Mouse (Mus musculus) limb, embryonic 15.5 days (tissue): ENCODE measurements at regions not wholly inside any gene's neighbourhood (a gene's known extent, or its start where the extent isn't known, plus 50 kb on each side); places are given as distances from the start of the nearest gene placed in this dataset.

ENCODE experiments used
- ATAC-seq: fragments of 200-750 bp; cut with Nextera tagmentation; 2 replicates; pipeline ENCODE4 v1.8.0; 2017; ENCODE audit warnings: low read depth, moderate TSS enrichment; ENCODE audit not compliant: insufficient number of reproducible peaks, low FRiP score, low TSS enrichment
- H3K27ac ChIP-seq: fragments of 300-500 bp; sonication (generic); 2 replicates; pipeline ENCODE4 v1.5.1; 2015; ENCODE audit warnings: moderate library complexity, mild to moderate bottlenecking, inconsistent platforms
- H3K27me3 ChIP-seq: fragments of 300-500 bp; sonication (generic); 2 replicates; pipeline ENCODE4 v1.6.1; 2015; ENCODE audit warnings: inconsistent platforms
- H3K36me3 ChIP-seq: fragments of 300-500 bp; sonication (generic); 2 replicates; pipeline ENCODE4 v1.6.1; 2015; ENCODE audit warnings: inconsistent platforms
- H3K4me1 ChIP-seq: fragments of 300-500 bp; sonication (generic); 2 replicates; pipeline ENCODE4 v1.6.1; 2015; ENCODE audit warnings: inconsistent platforms
- H3K4me2 ChIP-seq: fragments of 300-500 bp; sonication (generic); 2 replicates; pipeline ENCODE4 v1.6.1; 2015; ENCODE audit warnings: mild to moderate bottlenecking, inconsistent platforms
- H3K4me3 ChIP-seq: fragments of 300-500 bp; sonication (generic); 2 replicates; pipeline ENCODE4 v1.5.1; 2015; ENCODE audit warnings: mild to moderate bottlenecking, inconsistent platforms
- H3K9ac ChIP-seq: fragments of 300-500 bp; sonication (generic); 2 replicates; pipeline ENCODE4 v1.6.1; 2015; ENCODE audit warnings: inconsistent platforms
- H3K9me3 ChIP-seq: fragments of 300-500 bp; sonication (generic); 2 replicates; pipeline ENCODE4 v1.6.1; 2016; ENCODE audit warnings: inconsistent platforms
- WGBS: fragments of 180-500 bp; shearing (Covaris S2); methylation state at CpG from one replicate; pipeline ENCODE4 v1.1.7; 2015; 5-methylcytosine and 5-hydroxymethylcytosine counted together

DNA sequence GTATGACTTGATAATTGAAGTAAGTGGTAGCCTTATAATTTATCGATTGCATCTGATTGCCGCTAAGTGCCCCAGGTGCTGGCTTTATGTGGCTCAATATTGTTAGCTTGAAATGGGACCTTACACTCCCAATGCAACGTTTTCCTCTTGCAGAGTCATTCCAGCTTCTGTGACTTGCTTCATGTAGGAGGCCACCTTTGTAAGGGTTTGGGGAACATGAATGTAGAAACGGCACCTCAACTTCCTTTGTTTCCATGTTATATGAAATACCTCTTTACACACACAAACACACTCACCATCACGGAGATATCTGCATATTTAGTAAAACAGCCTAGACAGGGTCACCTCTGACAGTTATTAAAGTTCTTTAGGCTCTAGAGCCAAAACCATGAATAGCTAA, 59.4 kb upstream of the Cep78 start:
- no peaks in the 10 kb centered on the region for H3K9me3 ChIP-seq
- WGBS = 79% methylated on average over 5 of the region's 5 CpGs
- H3K4me3 ChIP-seq = no peak overlapping the region
- H3K9ac ChIP-seq = no peak overlapping the region
- H3K4me2 ChIP-seq = no peak overlapping the region
- H3K27me3 ChIP-seq = no peaks in the 10 kb centered on the region
- ATAC-seq = no peak
- no peak overlapping the region for H3K27ac ChIP-seq
- H3K4me1 ChIP-seq = no peaks in the 10 kb centered on the region
- no peaks in the 10 kb centered on the region for H3K36me3 ChIP-seq

DNA sequence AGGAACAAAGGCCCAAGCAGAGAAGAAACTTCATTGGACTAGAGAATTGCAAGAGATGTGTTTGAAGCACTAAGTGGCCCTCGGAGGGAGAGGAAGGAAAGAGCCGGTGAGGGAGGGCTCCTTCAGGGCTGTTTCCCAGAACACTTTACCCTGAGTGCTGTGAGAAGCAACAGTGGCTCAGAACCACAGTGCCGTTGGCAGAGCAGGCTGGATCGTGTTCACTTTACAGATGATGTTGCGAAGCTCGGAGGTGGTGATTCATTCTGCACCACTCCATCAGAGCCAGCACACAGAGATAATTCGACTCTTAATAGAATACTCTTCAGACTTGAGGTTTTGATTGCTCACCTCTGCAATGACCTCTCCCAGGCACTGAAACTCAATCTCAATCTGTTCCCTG, 58.2 kb upstream of the Cep78 start:
- Histone ChIP-seq H3K27me3 (no peaks in the 10 kb centered on the region), H3K9ac (no peak overlapping the region), H3K4me1 (no peaks in the 10 kb centered on the region), H3K4me2 (no peak overlapping the region), H3K9me3 (no peaks in the 10 kb centered on the region), H3K4me3 (no peak overlapping the region), H3K27ac (no peak overlapping the region), H3K36me3 (no peaks in the 10 kb centered on the region)
- no peak for ATAC-seq
- WGBS = 81% methylated on average over 7 of the region's 7 CpGs

GRCm38 (mm10) chr19:16041891-16042290, 57.1 kb upstream of the Cep78 start:
- Histone ChIP-seq H3K27me3 (no peaks in the 10 kb centered on the region), H3K9me3 (no peaks in the 10 kb centered on the region), H3K4me2 (no peak overlapping the region), H3K4me1 (no peaks in the 10 kb centered on the region), H3K36me3 (no peaks in the 10 kb centered on the region), H3K27ac (no peak overlapping the region), H3K9ac (no peak overlapping the region), H3K4me3 (no peak overlapping the region)
- 90% methylated on average over 5 of the region's 5 CpGs for WGBS
- ATAC-seq = no peak

DNA sequence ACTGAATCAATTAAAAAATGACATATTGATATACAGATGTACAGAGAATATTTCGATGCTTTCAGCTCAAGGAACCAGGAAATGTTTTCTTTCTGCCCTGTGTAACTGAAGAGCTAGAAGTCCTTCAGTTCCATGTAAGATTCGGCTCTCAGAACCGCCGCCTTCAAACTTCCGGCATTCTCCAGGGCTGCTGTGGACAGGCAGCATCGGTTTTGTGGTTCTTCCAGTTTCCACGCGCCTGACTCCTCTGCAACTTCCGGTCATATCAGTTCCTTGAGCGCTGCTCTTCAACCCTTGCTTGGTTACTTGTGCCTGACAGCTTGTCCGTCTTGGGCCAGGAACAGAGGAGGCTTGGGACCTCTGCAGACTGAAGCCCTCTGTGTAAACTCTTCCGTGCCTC, 53.0 kb upstream of the Cep78 start:
- Histone ChIP-seq H3K27ac (no peak overlapping the region), H3K9ac (no peak overlapping the region), H3K27me3 (no peaks in the 10 kb centered on the region), H3K4me2 (no peak overlapping the region), H3K36me3 (no peaks in the 10 kb centered on the region), H3K4me1 (no peaks in the 10 kb centered on the region), H3K9me3 (no peaks in the 10 kb centered on the region), H3K4me3 (no peak overlapping the region)
- ATAC-seq = no peak
- 82% methylated on average over 12 of the region's 12 CpGs for WGBS
